ENCODE assay signal across 8 mouse cellular contexts in the genomic region with DNA sequence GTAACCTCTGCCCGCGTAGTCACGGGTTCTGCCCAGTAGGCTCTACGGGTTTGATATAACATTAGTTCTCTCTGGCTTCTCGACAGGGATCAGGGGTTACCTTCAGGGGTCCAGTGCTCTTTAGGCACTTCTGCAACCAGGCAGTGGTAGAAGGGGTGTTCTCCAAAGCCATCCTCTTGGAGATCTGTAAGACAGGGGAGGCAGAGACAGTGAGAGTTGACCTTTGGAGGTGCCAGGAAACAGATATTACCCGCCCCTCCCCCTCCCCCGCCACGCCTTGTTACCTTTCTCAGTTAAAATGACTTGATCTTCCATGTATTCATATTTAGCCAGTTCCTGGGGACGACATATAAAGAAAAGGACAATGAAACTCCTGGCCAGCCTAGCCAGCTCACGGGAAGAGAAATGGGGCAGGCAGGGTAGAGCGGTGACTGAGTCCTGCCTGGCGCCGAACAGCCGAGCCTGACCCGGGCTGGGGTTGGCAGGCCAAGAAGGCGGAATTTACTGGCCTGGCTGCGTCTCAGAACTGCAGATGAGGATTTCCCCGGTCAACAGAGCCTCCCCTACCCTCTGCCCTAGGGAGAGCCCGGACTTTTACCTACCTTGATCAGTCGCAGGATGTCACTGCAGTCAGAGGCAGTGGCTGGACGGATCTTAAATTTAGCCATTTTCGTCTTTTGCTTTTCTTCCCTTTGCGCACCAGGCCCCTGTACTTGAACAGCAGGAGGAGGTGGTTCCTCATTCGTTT. TPM values are rescaled to one million over a fixed set of nuclear protein-coding genes. Genes with fewer than 3 reads are reported as not detected.
DNase-seq lines count a peak whose midpoint lies in the region; ATAC-seq and TF ChIP-seq lines count a peak whose summit lies in the region.

No protein-coding gene starts in this region.

- H3K4me3 ChIP-seq in forebrain, postnatal 0 days (ENCODE audit: low read depth, low read length) = peak overlapping the region; percentile 45
- H3K4me3 ChIP-seq in hindbrain, embryonic 13.5 days = peak overlapping the region; percentile 52
- peak overlapping the region; percentile 53 for H3K4me3 ChIP-seq in limb, embryonic 15.5 days
- H3K4me3 ChIP-seq in midbrain, embryonic 16.5 days (ENCODE audit: low read depth, low read length) = peak overlapping the region; percentile 42

- no peaks in the 10 kb centered on the region for H3K4me1 ChIP-seq in forebrain, postnatal 0 days (ENCODE audit: insufficient read depth)
- H3K4me1 ChIP-seq in hindbrain, embryonic 13.5 days (replicated peaks) = 0 out of 2 replicates have a peak, but pooled peaks cover 2% of the 10 kb centered on the region
- no peaks in the 10 kb centered on the region for H3K4me1 ChIP-seq in limb, embryonic 15.5 days
- no peaks in the 10 kb centered on the region for H3K4me1 ChIP-seq in midbrain, embryonic 16.5 days (ENCODE audit: control insufficient read depth, insufficient read depth, low read length)

- H3K9ac ChIP-seq in forebrain, postnatal 0 days = peak overlapping the region; percentile 48
- peak overlapping the region; percentile 70 for H3K9ac ChIP-seq in hindbrain, embryonic 13.5 days
- peak overlapping the region; percentile 45; the same call in 1 of the 2 replicates for H3K9ac ChIP-seq in limb, embryonic 15.5 days
- H3K9ac ChIP-seq in midbrain, embryonic 16.5 days (ENCODE audit: low read depth, low read length) = peak overlapping the region; percentile 52

- 33% methylated on average over 22 of the region's 24 CpGs for WGBS in forebrain, postnatal 0 days
- WGBS in hindbrain, embryonic 13.5 days = 26% methylated on average over 23 of the region's 24 CpGs
- WGBS in limb, embryonic 15.5 days = 21% methylated on average over 24 of the region's 24 CpGs
- 27% methylated on average over 23 of the region's 24 CpGs for WGBS in midbrain, embryonic 16.5 days

- no peak overlapping the region for H3K27ac ChIP-seq in forebrain, postnatal 0 days (ENCODE audit: low read depth, low read length)
- H3K27ac ChIP-seq in hindbrain, embryonic 13.5 days = peak overlapping the region; percentile 60; the same call in 1 of the 2 replicates
- peak overlapping the region; percentile 59 for H3K27ac ChIP-seq in limb, embryonic 15.5 days
- H3K27ac ChIP-seq in midbrain, embryonic 16.5 days (ENCODE audit: low read length) = no peak overlapping the region

- no peaks in the 10 kb centered on the region for H3K27me3 ChIP-seq in forebrain, postnatal 0 days (ENCODE audit: insufficient read depth, low read length)
- H3K27me3 ChIP-seq in hindbrain, embryonic 13.5 days = no peaks in the 10 kb centered on the region
- no peaks in the 10 kb centered on the region for H3K27me3 ChIP-seq in limb, embryonic 15.5 days
- no peaks in the 10 kb centered on the region for H3K27me3 ChIP-seq in midbrain, embryonic 16.5 days (ENCODE audit: control insufficient read depth, insufficient read depth, low read depth, low read length)

- no peaks in the 10 kb centered on the region for H3K36me3 ChIP-seq in forebrain, postnatal 0 days (ENCODE audit: insufficient read depth)
- H3K36me3 ChIP-seq in hindbrain, embryonic 13.5 days = no peaks in the 10 kb centered on the region
- no peaks in the 10 kb centered on the region for H3K36me3 ChIP-seq in limb, embryonic 15.5 days
- no peaks in the 10 kb centered on the region for H3K36me3 ChIP-seq in midbrain, embryonic 16.5 days (ENCODE audit: control insufficient read depth, insufficient read depth, low read length)

- peak; percentile 53 for ATAC-seq in forebrain, postnatal 0 days
- peak; percentile 85 for ATAC-seq in hindbrain, embryonic 13.5 days (ENCODE audit: low FRiP score)
- peak; percentile 30; the same call in 1 of the 2 replicates for ATAC-seq in limb, embryonic 15.5 days (ENCODE audit: insufficient number of reproducible peaks, low FRiP score, low TSS enrichment, low read depth)
- ATAC-seq in midbrain, embryonic 16.5 days = peak; percentile 83

- peak; percentile 29 for DNase-seq in ovary, postnatal 36 days (ENCODE audit: low spot score)
- DNase-seq in ovary, postnatal 14 days (ENCODE audit: low spot score) = no peak
- DNase-seq in cerebellum, adult 18-20 months = peak; percentile 36 to 55
- peak; percentile 9 for DNase-seq in forebrain, postnatal 0 days
- peak; percentile 21 for DNase-seq in thymus, postnatal 14 days

- H3K4me2 ChIP-seq in forebrain, postnatal 0 days (ENCODE audit: low read depth) = peak overlapping the region; percentile 54
- peak overlapping the region; percentile 56 for H3K4me2 ChIP-seq in hindbrain, embryonic 13.5 days
- peak overlapping the region; percentile 44 for H3K4me2 ChIP-seq in limb, embryonic 15.5 days
- peak overlapping the region; percentile 45 for H3K4me2 ChIP-seq in midbrain, embryonic 16.5 days (ENCODE audit: low read length)

- no peaks in the 10 kb centered on the region for H3K9me3 ChIP-seq in forebrain, postnatal 0 days (ENCODE audit: low read length)
- no peaks in the 10 kb centered on the region for H3K9me3 ChIP-seq in hindbrain, embryonic 13.5 days
- H3K9me3 ChIP-seq in limb, embryonic 15.5 days = no peaks in the 10 kb centered on the region
- no peaks in the 10 kb centered on the region for H3K9me3 ChIP-seq in midbrain, embryonic 16.5 days (replicated peaks; ENCODE audit: control insufficient read depth, low read length, poor library complexity, severe bottlenecking)

- no peak for TF ChIP-seq CTCF in forebrain, postnatal 0 days (IDR thresholded peaks at IDR 0.05; ENCODE audit: low read depth)

RNA-seq across cellular contexts. Expression of a gene that starts 0.6 kb away (rescaled TPM):
- total RNA-seq in forebrain, postnatal 0 days (2014; rRNA removed) = 41.6 and 58.4 TPM in 2 replicates
- polyA plus RNA-seq in forebrain, postnatal 0 days (2015; fragmentation: Nextera tagmentation; extraction: Ambion mirVana) = 85.7 and 94.3 TPM in 2 replicates
- 74.9 and 80.9 TPM in 2 replicates for polyA plus RNA-seq in hindbrain, embryonic 13.5 days (2015; fragmentation: Nextera tagmentation; extraction: Ambion mirVana)
- 152 and 162 TPM in 2 replicates for polyA plus RNA-seq in limb, embryonic 15.5 days (2015; fragmentation: Nextera tagmentation; extraction: Ambion mirVana)
- 79.4 and 80.4 TPM in 2 replicates for polyA plus RNA-seq in midbrain, embryonic 16.5 days (2015; fragmentation: Nextera tagmentation; extraction: Ambion mirVana)

RNA-seq across cellular contexts. Expression of a gene that starts 46.6 kb away (rescaled TPM):
- total RNA-seq in forebrain, postnatal 0 days (2014; rRNA removed) = 43.3 and 54.6 TPM in 2 replicates
- polyA plus RNA-seq in forebrain, postnatal 0 days (2015; fragmentation: Nextera tagmentation; extraction: Ambion mirVana) = 58.5 and 61.8 TPM in 2 replicates
- polyA plus RNA-seq in hindbrain, embryonic 13.5 days (2015; fragmentation: Nextera tagmentation; extraction: Ambion mirVana) = 41.8 and 44.3 TPM in 2 replicates
- polyA plus RNA-seq in limb, embryonic 15.5 days (2015; fragmentation: Nextera tagmentation; extraction: Ambion mirVana) = 58.1 and 61.6 TPM in 2 replicates
- polyA plus RNA-seq in midbrain, embryonic 16.5 days (2015; fragmentation: Nextera tagmentation; extraction: Ambion mirVana) = 46.9 and 49.9 TPM in 2 replicates

Comparison
In these comparisons a context has a peak if more than half of its experiments do, and no peak if none do; other contexts are left out.
1. ATAC-seq: peak in every context shown above with its lines; median percentile 85 in hindbrain, embryonic 13.5 days; 83 in midbrain, embryonic 16.5 days; 53 in forebrain, postnatal 0 days; 30 in limb, embryonic 15.5 days.
2. H3K27ac ChIP-seq: peak in hindbrain, embryonic 13.5 days (single experiment) and limb, embryonic 15.5 days (single experiment); none in forebrain, postnatal 0 days (single experiment) and midbrain, embryonic 16.5 days (single experiment).
3. Peak in every context shown above with its lines, with median percentiles within 50 percentile points of each other: H3K4me2 ChIP-seq, H3K4me3 ChIP-seq and H3K9ac ChIP-seq.